Mouse (Mus musculus) testis, postnatal 14 days (tissue): ENCODE results near the gene Cx3cr1.
A peak's percentile ranks its signal among the peaks of the same experiment; 100 is the strongest.

Experiments used
- DNase-seq: peaks from one replicate; pipeline ENCODE4 v3.0.0; 2021; ENCODE audit warnings: low spot score

The Cx3cr1 gene

GRCm38 (mm10) chr9:120081967-120082366 lies 12.3 kb upstream of the Cx3cr1 start:
- no peak for DNase-seq

GRCm38 (mm10) chr9:120081247-120081646 lies 11.6 kb upstream of the Cx3cr1 start:
- DNase-seq = no peak

DNA sequence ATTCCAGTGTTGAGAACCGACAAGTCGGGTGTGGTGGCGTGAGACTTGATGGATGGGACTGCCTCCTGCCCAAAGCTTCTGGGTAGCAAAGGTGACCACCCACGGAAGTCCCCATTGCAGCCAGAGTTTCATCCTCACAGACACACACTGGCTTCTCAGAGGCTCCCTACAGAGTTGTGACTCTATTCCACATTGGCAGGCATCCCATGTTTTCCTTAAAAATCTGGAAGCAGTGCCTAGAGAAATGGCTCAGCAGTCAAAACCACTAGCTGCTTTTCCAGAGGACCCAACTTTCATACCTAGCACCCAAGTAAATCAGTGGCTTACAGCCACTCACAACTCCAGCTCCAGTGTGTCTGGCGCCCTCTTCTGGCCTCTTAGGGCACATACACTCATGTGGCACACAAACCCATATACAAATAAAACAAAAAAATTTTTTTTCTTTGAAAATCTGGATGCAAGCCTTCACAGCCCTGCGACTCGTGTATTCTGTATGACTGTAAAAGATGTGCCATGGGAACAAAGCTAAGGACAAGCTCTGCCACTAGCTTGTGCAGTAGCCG lies 10.9 kb upstream of the Cx3cr1 start:
- no peak for DNase-seq

GRCm38 (mm10) chr9:120079901-120080300 lies 10.2 kb upstream of the Cx3cr1 start:
- no peak for DNase-seq

GRCm38 (mm10) chr9:120078241-120078640 lies 8.6 kb upstream of the Cx3cr1 start:
- peak; percentile 40 for DNase-seq

DNA sequence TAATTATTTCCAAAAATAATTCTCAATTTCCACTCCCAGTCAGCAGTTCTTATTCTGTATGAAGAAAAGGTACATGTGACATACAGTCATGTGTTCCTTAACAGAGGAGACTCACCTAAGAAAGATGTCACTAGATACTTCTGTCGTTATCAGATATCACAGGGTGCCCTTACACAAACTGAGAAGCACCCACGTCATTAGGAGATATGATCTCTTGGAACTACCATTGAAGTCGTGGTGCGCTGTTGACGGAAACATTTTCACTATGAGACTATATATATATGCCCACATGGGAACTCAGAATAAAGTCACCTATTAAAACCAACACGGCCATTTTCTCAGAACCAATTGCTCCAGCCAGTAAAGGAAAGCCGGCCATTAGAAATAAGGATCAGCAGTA lies 4.8 kb upstream of the Cx3cr1 start:
- no peak for DNase-seq

DNA sequence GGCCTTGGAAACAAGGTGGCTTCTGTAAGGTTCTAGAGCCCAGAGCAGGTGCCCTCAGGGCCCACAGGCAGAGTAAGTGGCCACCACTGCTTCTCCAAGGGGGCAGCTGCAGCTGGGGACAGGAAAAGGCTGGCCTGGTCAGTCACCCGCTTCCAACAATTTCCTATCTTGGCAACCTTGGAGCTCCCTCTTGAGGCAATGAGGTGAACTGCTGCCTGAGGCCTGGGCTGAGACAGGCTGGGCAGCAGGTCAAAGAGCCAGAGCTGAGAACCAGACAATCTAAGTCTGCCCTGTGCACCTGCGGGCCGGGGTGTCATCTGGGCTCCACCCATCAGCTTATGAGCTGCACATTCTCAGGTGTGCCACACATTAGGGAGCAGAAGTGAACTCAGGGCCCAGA lies 3.5 kb upstream of the Cx3cr1 start:
- peak; percentile 62 for DNase-seq

- no peak for DNase-seq
Observed at GRCm38 (mm10) chr9:120071251-120071650, 1.6 kb upstream of the Cx3cr1 start.

GRCm38 (mm10) chr9:120068047-120068446 lies 1.6 kb downstream of the Cx3cr1 start:
- DNase-seq = no peak

- DNase-seq = no peak
Observed at GRCm38 (mm10) chr9:120067609-120068008, 2.1 kb downstream of the Cx3cr1 start.

GRCm38 (mm10) chr9:120064317-120064716 lies 5.4 kb downstream of the Cx3cr1 start:
- DNase-seq = no peak

DNA sequence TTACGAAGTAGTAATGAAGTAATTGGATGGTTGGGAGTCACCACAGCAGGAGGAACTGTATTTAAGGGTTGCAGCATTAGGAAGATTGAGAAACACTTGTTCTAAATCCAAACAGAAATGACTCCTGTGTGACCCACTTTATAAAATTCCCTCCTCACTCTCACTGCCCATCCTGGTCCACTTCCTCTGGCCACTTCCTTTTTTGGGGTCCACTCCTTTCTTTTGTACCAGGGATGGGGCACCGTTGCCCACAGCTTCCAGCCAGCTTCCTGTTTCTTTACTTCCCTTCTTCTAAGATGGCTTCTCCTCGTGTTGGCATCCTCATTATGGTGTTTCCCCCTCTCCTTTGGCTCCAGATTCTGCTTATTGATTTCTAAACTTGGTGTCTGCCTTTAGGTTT lies 10.9 kb downstream of the Cx3cr1 start:
- no peak for DNase-seq

- no peak for DNase-seq
Observed at GRCm38 (mm10) chr9:120056201-120056600, 13.5 kb downstream of the Cx3cr1 start.

- DNase-seq = no peak
Observed at GRCm38 (mm10) chr9:120054545-120055277, 15.0 kb downstream of the Cx3cr1 start.

DNA sequence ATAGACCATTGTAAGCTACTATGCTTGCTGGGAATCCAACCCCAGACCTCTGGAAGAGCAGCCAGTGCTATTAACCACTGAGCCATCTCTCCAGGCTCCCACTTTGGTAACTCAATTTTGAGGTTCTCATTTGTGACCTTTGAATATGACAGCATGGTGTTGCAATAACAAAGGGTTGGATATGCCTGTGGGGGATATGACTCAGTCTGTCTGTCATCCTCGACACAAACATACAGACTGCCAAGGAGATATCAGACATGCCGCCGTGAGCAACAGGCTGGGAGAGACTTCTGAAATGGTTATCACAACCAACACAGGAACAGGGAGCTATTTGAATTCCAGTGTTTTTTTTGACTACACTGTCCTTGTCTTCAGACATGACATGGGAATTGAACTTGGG lies 20.3 kb downstream of the Cx3cr1 start:
- DNase-seq = no peak

DNA sequence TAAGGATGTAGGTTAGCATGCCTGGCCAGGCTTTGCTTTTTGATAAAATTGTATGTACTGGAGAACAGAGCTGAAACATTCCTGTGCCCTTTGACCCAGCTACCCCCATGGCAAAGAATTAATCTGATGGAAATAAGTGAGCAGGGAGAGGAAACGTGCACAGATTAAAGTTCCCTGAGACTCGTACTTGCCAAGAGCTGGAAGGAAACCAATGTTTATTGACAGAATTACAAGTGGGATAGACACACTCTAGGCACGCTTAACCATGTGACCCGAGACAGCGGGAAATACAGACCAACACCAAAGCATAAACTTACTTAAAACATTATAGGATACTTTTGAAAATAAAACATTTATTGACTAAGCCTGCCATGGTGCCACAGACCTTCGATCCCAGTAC lies 21.2 kb downstream of the Cx3cr1 start:
- DNase-seq = no peak

DNA sequence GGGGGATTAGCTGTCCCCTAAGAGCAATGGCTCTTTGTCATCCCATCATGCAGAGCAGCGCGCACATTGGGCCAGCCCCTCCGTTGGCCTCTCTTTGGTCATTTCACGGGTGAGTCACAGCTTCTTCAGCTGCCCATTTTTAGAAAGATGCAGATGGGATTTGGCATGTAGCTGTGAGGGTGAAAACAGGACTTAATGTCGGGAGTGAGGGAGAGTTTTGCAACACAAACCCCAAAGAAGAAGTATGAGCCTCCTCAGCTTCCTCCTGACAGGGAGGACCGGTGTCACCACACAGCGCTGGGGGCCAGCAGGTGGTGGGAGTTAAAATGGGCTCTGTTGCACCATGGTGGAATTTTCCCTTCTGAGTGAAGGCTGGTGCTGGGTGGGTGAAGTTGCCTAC lies 26.6 kb downstream of the Cx3cr1 start:
- no peak for DNase-seq

GRCm38 (mm10) chr9:120037414-120037813 lies 32.3 kb downstream of the Cx3cr1 start:
- no peak for DNase-seq

GRCm38 (mm10) chr9:120034375-120034774 lies 35.3 kb downstream of the Cx3cr1 start:
- no peak for DNase-seq

- no peak for DNase-seq
Observed at GRCm38 (mm10) chr9:120032710-120033109, 37.0 kb downstream of the Cx3cr1 start.

DNA sequence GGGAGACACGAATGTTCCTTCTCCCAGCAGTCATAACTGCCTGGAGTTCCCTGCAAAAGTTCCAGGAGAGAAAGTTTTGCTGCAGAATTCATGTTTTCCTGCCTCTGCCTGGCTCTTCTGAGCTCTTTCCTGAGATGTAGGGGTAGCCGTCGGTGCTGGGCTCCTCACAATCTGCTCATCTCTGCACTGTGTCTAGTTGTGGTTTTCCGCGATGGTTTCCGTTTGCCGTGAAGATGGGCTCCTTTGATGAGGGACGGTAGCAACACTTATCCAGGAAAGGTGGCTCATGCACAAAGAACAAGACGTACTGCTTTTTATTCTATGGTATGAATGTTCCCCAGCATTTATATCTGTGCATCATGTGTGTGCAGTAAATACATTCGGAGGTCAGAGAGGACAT lies 39.3 kb downstream of the Cx3cr1 start:
- DNase-seq = no peak

DNA sequence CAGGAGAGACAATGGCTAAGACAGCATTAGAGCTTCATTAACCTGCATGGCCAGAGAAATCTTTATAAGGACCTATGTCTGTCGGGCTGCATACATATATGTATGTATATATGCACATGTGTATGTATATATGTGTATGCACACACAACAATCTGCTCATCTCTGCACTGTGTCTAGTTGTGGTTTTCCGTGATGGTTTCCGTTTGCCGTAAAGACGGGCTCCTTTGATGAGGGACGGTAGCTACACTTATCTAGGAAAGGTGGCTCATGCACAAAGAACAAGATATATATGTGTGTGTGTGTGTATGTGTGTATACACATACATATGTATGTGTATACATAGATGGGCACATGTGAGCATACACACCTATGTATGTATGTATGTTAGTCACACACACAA lies 39.8 kb downstream of the Cx3cr1 start:
- DNase-seq = no peak

DNA sequence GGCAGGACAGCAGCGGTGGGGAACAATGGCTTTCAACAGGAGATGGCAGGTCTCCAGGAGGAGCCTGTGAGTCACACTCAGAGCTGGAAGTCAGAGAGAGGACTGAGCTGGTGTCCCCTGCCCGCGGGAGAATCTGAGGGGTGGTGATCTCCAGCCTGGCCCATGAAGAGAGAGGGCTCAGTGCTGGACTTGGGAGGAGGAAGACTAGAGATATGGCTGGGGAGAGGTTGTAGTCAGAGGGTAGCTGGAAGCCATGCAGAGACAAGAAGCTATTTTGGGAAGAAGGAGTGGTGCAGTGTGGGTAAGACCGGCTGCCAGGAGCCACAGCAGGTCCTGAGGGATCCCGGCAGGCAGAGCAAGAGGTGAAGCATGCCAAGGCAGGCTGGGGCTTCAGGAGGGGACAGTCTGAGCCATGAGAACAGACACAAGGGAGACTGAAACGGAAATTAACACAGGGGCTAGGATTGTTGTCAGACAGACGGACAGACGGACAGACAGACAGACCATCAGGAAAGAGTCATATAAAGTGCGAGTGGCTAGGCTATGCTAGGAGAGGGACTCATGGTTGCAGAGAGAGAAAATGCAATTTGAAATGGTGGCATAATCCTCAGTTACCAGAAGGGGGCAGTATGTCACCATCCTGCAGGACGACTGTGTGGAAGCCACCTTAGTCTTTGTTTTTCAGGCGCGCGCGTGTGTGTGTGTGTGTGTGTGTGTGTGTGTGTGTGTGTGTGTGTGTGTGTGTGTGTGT lies 42.1 kb downstream of the Cx3cr1 start:
- no peak for DNase-seq
